Mouse (Mus musculus) limb, embryonic 14.5 days (tissue): ENCODE data around the gene Ddx39. TPM values are rescaled to one million over a fixed set of nuclear protein-coding genes. Genes with fewer than 3 reads are reported as not detected.

ENCODE experiments used
- ATAC-seq: fragments of 200-750 bp; cut with Nextera tagmentation; 2 replicates; pipeline ENCODE4 v1.8.0; 2017; ENCODE audit warnings: low read depth, moderate number of reproducible peaks, moderate TSS enrichment; ENCODE audit not compliant: low FRiP score
- DNase-seq: peaks from one replicate; pipeline ENCODE4 v3.0.0-alpha.2; 2015; ENCODE audit warnings: low spot score
- H3K27ac ChIP-seq: fragments of 300-500 bp; sonication (generic); replicated peaks from 2 replicates; pipeline ENCODE4 v1.5.1; 2014; ENCODE audit warnings: low read depth, mild to moderate bottlenecking, low read length, moderate library complexity, mixed read lengths
- H3K27me3 ChIP-seq: fragments of 300-500 bp; sonication (generic); 2 replicates; pipeline ENCODE4 v1.6.1; 2014; ENCODE audit warnings: low read length, mixed read lengths; ENCODE audit not compliant: control insufficient read depth, insufficient read depth
- H3K36me3 ChIP-seq: fragments of 300-500 bp; sonication (generic); 2 replicates; pipeline ENCODE4 v1.6.1; 2014; ENCODE audit warnings: mild to moderate bottlenecking, low read length, moderate library complexity, mixed read lengths; ENCODE audit not compliant: control insufficient read depth, insufficient read depth
- H3K4me1 ChIP-seq: fragments of 300-500 bp; sonication (generic); 2 replicates; pipeline ENCODE4 v1.6.1; 2014; ENCODE audit warnings: antibody characterized with exemption, low read length, mixed read lengths; ENCODE audit not compliant: control insufficient read depth, insufficient read depth
- H3K4me2 ChIP-seq: fragments of 300-500 bp; sonication (generic); replicated peaks from 2 replicates; pipeline ENCODE4 v1.6.1; 2014; ENCODE audit warnings: low read depth, mild to moderate bottlenecking, low read length, moderate library complexity; ENCODE audit not compliant: severe bottlenecking
- H3K4me3 ChIP-seq: fragments of 300-500 bp; sonication (generic); replicated peaks from 2 replicates; pipeline ENCODE4 v1.5.1; 2014; ENCODE audit warnings: low read length
- H3K9ac ChIP-seq: fragments of 300-500 bp; sonication (generic); 2 replicates; pipeline ENCODE4 v1.6.1; 2014; ENCODE audit warnings: mild to moderate bottlenecking, low read depth, low read length, moderate library complexity; ENCODE audit not compliant: severe bottlenecking
- H3K9me3 ChIP-seq: fragments of 300-500 bp; sonication (generic); 2 replicates; pipeline ENCODE4 v1.6.1; 2016; ENCODE audit warnings: low read length; ENCODE audit not compliant: control insufficient read depth
- POLR2A ChIP-seq: fragments of 200-500 bp; IDR thresholded peaks from 2 replicates; pipeline ENCODE4 v1.8.0; 2012; ENCODE audit warnings: inconsistent platforms, mild to moderate bottlenecking, moderate library complexity, borderline replicate concordance; ENCODE audit not compliant: insufficient read depth, insufficient read length; ENCODE audit errors: extremely low read depth
- WGBS: fragments of 180-500 bp; shearing (Covaris S2); extraction: QIAGEN DNeasy Blood & Tissue Kit; methylation state at CpG from one replicate; pipeline ENCODE4 v1.1.7; 2014; 5-methylcytosine and 5-hydroxymethylcytosine counted together
- polyA plus RNA-seq, 2 experiments: library from polyadenylated mRNA; depleted of rRNA in 1 of 2; stranded (reverse) in 1 of 2; unstranded in 1 of 2; fragments of >200 nt; fragmentation: Nextera tagmentation in 1 of 2; extraction: Ambion mirVana in 1 of 2; gene quantifications; 2 replicates each; pipeline versions ENCODE4 v1.2.1 to v1.2.3; 2012 to 2014

Ddx39 gene
- polyA plus RNA-seq, 2 experiments: 81.1 to 111 TPM

GRCm38 (mm10) chr8:83740586-83740975, 25.6 kb downstream of the Ddx39 start:
- Histone ChIP-seq H3K9ac (peak overlapping the region; percentile 68), H3K9me3 (no peaks in the 10 kb centered on the region), H3K4me3 (peak overlapping the region; percentile 46), H3K4me1 (peaks cover 31% of the 10 kb centered on the region), H3K36me3 (no peaks in the 10 kb centered on the region), H3K27me3 (no peaks in the 10 kb centered on the region), H3K4me2 (peak overlapping the region; percentile 70), H3K27ac (peak overlapping the region; percentile 45; the same call in 1 of the 2 replicates)
- ATAC-seq: no peak
- DNase-seq: no peak
- no peak for TF ChIP-seq POLR2A
- 23% methylated on average over 3 of the region's 3 CpGs for WGBS

- DNase-seq (peak; percentile 59), ATAC-seq (peak; percentile 66)
- Histone ChIP-seq H3K4me2 (peak within 1 kb of the TSS; percentile 70), H3K36me3 (no peaks in the 10 kb centered on the region), H3K4me1 (peaks cover 31% of the 10 kb centered on the region), H3K27me3 (no peaks in the 10 kb centered on the region), H3K9me3 (no peaks in the 10 kb centered on the region), H3K9ac (peak within 1 kb of the TSS; percentile 68), H3K4me3 (peak within 1 kb of the TSS; percentile 46), H3K27ac (peak within 1 kb of the TSS; percentile 59; the same call in 1 of the 2 replicates)
- 2% methylated on average over 36 of the region's 56 CpGs for WGBS
- TF ChIP-seq POLR2A: no peak
These were observed 26.2 kb downstream of the Ddx39 start, which contains the start of gene Adgre5 for GRCm38 (mm10) chr8:83740976-83741741. Gene Adgre5 (minus strand): TSS chr8:83741326.

GRCm38 (mm10) chr8:83741849-83742655, 27.1 kb downstream of the Ddx39 start:
- Histone ChIP-seq H3K27ac (0 out of 2 replicates have a peak overlapping the region, but pooled peaks have one; percentile 20), H3K4me2 (peak overlapping the region; percentile 70), H3K36me3 (no peaks in the 10 kb centered on the region), H3K27me3 (no peaks in the 10 kb centered on the region), H3K4me3 (peak overlapping the region; percentile 46), H3K9ac (peak overlapping the region; percentile 68; the same call in 1 of the 2 replicates), H3K9me3 (no peaks in the 10 kb centered on the region), H3K4me1 (peaks cover 31% of the 10 kb centered on the region)
- TF ChIP-seq POLR2A: no peak
- no peak for DNase-seq
- no peak for ATAC-seq
- WGBS: 73% methylated on average over 19 of the region's 19 CpGs

- DNase-seq (no peak), ATAC-seq (no peak)
- Histone ChIP-seq H3K27me3 (peaks cover 8% of the 10 kb centered on the region; the same call in 1 of the 2 replicates), H3K36me3 (no peaks in the 10 kb centered on the region), H3K4me1 (peaks cover 30% of the 10 kb centered on the region), H3K27ac (no peak overlapping the region), H3K4me2 (no peak overlapping the region), H3K4me3 (no peak overlapping the region), H3K9me3 (no peaks in the 10 kb centered on the region), H3K9ac (no peak overlapping the region)
- WGBS: 96% methylated on average over 6 of the region's 6 CpGs
- TF ChIP-seq POLR2A: no peak
These were observed 28.0 kb downstream of the Ddx39 start for GRCm38 (mm10) chr8:83742968-83743367.

- Histone ChIP-seq H3K9ac (no peak overlapping the region), H3K27me3 (peaks cover 8% of the 10 kb centered on the region; the same call in 1 of the 2 replicates), H3K4me1 (peaks cover 29% of the 10 kb centered on the region), H3K4me3 (no peak overlapping the region), H3K9me3 (no peaks in the 10 kb centered on the region), H3K27ac (no peak overlapping the region), H3K4me2 (no peak overlapping the region), H3K36me3 (no peaks in the 10 kb centered on the region)
- ATAC-seq (no peak), DNase-seq (no peak)
- no peak for TF ChIP-seq POLR2A
- 80% methylated on average over 4 of the region's 4 CpGs for WGBS
These were observed 29.1 kb downstream of the Ddx39 start for GRCm38 (mm10) chr8:83744070-83744469.
